Mouse (Mus musculus): ENCODE results near the gene Kpna4.

Gene Kpna4

DNA sequence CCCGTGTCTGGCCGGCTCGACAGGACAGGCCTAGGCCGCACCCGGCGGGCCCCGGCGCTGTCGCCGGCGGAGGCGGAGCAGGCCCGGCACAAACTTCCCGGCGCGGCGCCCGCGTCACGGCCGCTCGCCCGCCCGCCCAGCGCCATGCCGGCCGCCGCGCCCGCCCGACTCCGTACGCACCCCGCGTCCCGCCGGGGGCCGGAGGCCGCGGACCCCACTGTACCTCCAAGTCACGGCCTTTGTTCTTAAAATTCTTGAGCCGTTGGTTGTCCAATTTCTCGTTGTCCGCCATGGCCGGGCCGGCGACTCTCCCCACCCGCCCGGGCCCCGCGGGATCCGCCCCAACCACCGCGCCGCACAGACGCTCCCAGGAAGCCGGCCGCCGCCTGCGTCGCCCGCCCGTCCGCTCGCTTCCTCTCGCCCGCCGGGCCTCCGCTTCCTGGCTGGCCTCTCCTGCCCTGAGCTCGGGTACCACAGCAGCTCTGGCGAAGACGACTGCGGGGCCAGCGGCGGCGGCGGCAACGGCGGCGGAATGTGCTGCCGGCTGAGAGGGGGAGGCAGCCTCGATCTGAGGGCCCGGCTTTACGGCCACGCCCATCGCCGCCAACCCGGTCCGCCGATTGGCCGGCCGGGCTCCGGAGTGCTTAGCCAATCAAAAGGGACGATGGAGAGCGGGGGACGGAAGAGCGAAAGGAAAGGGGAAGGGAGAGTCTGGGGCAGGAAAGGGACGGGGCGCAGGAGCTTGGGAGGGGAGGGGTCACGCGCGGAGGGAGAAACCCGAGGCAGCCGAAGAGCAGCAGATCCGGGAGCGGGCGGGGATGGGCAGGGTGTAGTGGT lies at the start of gene Kpna4:
Gene Kpna4 (minus strand): TSS at position 605 of the 837 bp plus-strand sequence.
- in situ Hi-C loops (cut with MboI) = no loop called here

DNA sequence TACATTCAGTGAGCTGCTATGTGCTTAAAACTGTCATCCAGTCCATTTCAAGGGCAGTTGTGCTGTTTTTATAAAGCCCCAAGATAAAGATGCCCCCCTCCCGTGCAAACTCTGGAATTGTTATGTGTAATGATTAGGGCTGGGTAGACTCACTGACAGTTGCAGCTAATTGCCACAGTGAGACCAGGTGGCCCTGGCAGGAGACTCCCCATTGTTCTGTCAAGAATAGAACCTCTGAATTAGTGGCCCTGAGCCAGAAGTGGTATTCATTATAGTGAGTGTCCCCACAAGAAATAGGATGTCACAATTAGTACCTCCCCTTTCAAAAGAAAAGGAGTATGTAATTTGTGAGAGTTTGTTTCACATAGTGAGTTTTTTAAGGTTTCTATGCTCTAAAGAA lies 48.3 kb upstream of the Kpna4 start:
- in situ Hi-C loops (cut with MboI) = no loop called here

DNA sequence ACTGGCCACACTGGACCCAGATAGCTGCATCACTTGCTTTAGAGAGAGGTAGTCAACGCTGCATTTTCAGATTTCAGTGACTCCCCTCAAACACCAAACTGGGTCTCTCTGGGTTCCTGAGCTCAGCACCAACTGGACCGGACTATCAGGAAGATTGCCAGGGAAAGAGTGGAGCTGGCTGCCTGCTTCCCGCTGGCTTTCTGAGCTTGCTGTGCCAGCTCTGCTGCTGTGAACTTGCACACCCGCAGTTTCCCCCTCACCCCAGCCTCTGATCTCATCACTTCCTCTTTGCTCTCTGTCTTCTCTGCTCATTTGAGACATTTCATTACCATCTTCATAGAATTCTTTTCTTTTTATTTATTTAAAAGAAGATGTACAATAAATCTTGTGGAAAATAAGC lies 44.2 kb upstream of the Kpna4 start:
- in situ Hi-C loops (cut with MboI) = no loop called here

DNA sequence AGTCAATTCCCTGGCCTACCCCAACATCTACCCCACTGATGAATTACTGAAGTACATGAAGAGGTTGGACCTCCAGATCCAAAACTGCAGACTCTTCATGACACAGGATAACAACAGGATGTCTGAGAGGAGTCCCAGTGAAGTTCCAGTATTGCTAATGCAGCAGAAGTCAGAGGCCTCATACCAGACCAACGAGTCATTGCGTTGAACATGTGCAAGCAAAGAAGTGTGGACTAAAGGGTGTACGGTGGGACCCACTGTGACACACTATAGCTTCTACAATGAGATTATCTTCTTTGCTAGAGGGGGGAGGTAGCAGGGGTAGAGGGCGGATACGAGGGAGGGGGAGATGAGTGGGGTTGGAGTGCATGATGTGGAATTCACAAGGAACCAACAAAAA lies 42.9 kb upstream of the Kpna4 start:
- in situ Hi-C loops (cut with MboI) = no loop called here

DNA sequence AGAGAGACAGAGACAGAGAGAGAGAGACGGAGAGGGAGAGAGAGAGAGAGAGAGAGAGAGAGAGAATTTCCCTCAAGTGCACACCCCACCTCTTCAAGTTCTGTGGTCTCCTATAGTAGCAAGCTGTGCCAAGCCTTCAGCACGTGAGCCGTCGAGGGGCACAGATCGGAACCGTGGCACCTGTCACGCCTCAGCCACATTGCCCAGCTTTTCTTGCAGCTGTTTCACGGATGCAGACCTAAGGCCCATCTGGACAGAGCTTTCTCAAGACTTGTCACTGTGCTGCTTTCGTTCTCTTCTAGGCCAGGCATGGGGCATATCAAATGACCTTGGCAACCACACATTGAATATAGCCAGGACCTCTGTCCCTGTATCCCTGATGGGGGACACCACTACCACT lies 41.8 kb upstream of the Kpna4 start:
- in situ Hi-C loops (cut with MboI) = no loop called here

DNA sequence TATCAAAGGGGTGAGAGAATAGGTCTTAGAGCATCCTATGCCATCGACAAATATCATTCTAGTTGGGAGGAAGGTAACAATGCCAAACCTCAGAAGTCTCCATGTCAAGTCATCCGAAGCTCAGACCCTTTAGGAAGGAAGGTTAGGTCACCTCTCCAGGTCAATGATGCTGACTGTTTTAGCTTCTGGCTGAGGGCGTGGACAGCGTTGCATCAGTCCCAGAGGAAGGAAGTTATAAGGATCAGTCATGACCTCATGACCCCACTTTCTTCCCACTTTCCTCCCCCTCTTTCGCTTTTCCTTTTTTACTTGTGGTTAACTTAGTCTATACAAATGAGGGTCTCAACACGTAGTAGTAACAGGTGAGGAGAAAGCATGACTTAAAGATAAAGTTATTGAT lies 36.1 kb upstream of the Kpna4 start:
- in situ Hi-C loops (cut with MboI) = no loop called here

DNA sequence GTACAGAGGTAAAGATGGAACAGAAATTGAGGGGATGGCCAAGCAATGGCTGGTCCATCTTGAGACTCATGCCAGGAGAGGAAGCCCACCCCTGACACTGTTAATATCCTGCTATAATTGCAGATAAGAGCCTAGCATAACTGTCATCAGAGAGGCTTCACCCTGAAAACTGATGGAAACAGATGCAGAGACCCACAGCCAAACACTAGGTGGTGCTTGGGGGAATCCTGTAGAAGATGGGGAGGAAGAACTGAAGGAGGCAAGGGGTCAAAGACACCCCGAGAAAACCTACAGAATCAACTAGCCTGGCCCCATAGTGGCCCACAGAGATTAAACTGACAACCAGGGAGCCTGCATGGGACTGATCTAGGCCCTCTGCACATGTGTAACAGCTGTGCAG lies 33.5 kb upstream of the Kpna4 start:
- in situ Hi-C loops (cut with MboI) = no loop called here

DNA sequence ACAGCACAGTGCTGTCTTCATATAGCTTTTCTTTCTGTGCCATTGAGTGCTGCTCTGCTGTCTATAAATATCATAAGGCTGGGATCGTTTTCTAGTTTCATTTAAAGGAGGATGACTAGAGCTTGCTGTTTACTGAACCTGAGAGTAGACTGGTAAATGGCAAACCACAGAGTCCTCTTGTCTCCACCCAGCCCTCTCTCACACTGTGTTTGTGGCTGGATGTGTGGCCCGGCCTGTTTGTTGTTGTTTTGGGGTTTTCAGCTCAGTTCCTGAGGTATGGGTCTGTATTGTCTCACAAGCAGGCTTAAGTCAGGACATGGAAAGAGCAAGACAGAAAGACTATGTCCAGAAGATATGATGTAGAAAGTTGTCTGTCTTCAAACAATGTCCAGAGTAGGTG lies 32.6 kb upstream of the Kpna4 start:
- in situ Hi-C loops (cut with MboI) = no loop called here

DNA sequence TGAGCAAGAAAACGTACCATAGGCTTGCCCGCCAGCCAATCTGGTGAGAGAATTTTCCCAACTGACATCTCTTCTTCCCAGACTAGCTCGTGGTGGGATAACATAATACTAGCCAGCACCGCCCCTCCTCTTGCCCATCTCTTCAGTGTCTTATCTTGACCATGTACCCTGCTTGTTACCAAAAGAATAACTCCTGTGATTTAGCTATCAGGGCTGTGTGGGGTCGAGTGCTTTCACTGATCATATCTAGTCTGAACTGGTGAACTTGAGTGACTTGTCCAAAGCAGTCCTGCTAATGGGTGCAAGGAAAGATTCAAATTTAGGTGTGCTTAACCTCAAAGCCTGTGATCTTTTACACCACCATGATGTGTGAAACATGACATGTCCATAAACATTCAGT lies 31.0 kb upstream of the Kpna4 start:
- in situ Hi-C loops (cut with MboI) = no loop called here

DNA sequence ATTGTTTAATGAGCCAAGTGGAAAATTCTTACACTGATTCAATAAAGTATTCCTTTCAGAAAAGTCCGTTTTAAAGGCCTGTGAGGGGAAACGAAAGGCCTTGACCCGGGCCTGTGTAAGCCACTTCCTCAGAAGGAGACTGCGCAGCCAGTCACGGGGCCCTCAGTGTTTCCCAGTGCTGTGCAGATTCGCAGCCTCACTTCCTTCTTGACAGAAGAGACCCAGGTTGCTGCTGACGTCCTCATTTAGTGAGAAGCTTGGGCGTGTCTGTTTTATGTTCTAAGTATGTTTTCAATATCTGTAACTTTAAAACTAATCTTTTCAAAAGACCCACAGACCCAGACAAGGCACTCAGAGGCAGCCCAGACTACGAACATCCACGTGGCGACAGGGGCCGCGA lies 29.6 kb upstream of the Kpna4 start:
- in situ Hi-C loops (cut with MboI) = no loop called here

DNA sequence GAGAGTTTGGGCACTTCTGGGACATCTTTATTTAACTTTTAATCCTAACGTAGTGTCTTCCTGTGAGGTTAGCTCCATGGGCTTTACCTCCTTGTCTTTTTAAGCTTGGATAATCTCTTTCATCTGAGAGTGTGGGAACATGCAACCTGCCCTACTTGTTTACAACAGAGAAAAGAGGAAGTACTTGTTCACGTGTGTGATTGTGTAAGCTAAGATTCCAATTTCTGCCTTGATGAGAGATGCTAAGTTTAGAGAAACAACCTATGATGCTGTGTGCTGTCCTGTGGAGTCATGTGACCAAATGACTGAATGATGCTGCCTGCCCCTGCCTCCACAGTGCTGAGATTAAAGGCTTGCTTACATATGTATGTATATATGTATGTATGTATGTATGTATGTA lies 27.8 kb upstream of the Kpna4 start:
- in situ Hi-C loops (cut with MboI) = no loop called here

DNA sequence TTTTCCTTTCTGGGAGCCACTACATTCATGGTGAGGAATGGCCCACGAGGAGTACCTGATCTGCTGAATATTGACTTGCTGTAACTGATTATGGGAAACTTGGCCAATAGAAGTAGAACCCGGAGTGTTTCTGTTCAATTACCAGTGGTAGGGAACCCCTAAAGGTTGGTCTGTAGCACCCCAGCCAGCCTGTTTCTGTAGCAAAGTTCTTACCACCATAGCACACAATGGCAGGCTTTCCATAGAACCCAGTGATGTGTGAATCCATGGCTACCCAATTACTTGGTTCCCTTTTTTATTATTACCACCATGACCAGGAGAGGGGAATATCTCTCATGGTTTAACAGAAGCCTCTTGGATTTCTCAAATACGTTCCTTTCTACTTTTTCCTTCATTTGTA lies 24.0 kb upstream of the Kpna4 start:
- in situ Hi-C loops (cut with MboI) = no loop called here

DNA sequence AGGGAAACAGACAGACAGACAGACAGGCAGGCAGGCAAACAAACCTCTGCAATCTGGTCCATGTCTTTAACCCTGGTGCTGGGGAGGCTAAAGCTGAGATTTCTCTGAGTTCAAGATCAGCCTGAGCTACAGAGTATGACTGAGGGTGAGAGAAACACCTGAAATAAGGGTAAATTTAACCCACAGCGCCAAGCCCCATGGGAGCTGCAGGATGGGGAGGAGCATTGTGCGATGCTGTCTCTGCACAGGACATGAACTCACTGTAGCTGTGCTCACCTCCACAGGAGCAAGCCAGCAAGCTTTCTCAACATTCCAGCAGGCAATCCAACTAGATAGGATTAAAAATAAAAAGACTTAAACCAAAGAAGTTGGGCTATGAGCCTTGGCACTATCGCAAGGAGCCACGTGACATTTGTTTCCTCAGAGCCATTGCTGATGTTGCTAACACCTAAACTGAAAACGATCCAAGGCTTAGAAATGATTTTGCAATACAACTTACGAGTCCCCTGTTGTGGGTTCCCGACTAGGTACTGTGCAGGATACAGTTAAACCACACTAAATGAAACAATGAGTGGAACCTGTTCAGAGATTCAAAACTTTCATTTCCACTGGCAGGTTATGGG lies 15.6 kb upstream of the Kpna4 start:
- in situ Hi-C loops (cut with MboI) = no loop called here

DNA sequence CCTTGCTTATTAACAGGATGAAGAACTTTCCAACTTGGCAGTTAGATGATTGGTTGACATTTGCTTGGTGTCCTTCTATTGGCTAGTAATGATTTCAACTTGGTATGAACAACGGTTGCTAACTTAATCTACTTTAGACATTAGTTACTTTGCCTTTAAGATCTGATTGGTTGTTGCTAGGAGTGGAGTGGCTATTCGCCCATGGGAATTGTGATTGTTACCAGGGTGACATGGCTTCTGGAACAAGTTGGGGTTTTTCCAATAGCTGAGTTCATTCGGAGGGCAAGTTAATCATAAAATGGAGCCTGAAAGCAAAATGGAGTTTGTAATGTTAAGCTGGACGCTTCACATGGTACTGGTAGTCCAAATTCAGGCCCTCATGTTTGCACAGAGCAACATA lies 13.9 kb upstream of the Kpna4 start:
- in situ Hi-C loops (cut with MboI) = no loop called here

DNA sequence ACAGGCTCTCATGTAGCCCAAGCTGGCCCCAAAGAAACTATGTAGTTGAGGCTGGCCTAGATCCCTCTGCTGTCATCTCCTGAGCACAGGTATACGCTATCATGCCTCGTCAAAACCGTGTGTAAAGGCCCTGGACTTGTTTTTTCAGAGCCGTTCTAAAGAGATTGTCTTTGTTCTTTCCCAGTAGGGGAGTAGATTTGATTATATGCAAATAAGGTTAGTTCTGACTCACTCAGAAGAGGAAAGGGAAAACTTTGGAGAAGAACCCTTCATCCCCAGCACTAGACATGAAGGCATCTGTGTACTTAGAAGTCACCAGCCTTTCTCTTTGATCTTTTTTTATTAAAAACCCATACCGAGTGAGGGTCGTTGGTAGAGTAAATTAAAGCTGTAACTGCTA lies 9.1 kb upstream of the Kpna4 start:
- in situ Hi-C loops (cut with MboI) = no loop called here

DNA sequence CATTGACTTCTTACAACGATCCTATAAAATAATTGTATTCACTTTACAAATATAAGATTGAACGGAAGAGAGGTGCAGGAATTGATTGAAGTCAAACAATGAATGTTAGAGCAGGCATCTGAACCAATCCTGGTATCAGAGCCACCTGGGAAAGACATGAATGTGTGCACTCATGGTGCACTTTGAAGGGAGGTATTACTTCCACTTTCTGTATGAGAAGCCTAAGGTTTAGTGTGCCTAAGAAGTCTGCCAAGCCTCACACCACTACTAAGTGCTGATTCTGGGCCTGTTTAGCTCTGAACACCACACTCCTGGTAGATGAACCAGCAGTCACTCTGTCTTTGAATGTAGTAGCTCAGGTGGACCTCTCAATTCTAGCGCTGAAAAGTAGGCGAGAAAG lies 4.1 kb upstream of the Kpna4 start:
- in situ Hi-C loops (cut with MboI) = no loop called here

DNA sequence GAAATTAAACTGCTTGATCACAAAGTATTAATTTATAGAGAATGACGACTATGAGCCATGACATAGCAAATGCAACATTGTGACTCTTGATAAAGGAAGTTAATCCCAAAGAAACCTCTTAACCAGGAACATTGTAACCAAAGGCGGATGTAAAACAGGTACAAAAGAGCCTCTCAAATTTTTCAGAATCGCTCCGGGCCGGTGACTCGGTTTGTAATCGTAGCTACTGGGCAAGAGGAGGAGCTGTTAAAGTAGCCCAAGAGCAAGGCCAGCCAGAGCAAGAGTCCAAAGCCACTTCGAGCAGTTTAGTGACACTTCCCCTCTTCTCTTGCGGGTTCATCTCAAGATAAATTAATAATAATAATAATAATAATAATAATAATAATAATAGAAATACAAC lies 780 bp upstream of the Kpna4 start:
- in situ Hi-C loops (cut with MboI) = no loop called here

DNA sequence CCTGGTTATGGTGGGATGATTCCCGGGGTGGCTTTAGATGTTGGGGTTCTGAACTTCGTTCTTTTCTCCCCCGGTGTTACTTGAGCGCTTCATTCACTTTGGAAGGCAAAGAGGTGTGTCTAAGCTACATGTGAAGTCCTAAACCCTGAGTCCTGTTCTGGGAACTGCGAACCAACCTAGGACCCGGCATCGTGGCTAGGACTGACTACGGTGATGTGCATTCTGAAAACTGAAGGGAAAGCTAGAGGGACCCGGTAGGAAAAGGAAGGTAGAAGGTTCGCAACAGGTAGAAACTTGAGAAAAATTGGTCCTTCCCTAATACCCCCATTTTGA lies 399 bp upstream of the Kpna4 start:
- in situ Hi-C loops (cut with MboI) = no loop called here

DNA sequence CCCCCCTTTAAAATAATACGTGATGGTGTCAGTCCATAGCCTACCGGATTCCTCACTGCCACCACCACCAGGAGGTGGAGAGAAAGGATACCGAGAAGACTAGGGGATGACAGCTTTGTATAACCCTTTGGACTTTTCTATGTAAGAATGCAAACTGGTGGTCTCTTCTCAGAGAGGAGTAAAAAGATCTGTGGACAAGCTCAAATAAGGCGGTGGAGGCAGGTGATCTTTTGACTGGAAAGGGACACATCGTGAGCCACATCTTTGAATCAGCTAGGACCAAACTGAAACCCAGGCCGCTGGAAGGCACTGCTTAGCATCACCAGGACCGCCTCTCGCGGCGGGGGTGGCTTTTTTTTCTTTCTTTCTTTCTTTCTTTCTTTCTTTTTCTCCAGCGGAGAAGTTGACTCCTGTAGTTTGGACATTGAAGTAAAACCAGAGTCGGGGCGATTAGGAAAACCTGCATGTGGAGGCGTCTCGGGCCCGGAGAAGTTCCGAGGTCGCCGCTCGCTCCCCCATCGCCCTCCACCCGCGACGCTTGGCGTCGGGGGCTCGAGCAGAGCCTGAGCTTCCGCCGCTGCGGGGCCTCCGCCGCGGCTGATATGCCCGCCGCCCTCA lies 913 bp downstream of the Kpna4 start:
- in situ Hi-C loops (cut with MboI) = no loop called here

DNA sequence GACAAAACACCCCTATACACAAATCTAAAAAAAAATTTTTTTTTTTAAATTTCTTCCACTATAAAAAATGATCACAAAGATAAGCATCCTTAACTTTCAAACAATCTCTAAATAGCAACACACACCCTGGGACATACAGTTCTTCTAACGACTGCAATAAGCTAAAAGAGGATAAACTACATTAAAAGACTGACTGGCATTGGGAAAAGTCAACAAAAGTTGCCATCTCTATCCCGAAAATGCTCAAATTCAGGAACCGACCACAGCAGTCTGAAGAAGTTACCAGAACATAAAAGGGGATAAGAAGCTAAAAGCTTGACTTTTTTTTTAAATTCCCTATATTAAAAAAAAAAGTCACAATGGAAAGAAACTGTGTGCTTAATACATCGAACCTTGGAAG lies 1.5 kb downstream of the Kpna4 start:
- in situ Hi-C loops (cut with MboI) = no loop called here

DNA sequence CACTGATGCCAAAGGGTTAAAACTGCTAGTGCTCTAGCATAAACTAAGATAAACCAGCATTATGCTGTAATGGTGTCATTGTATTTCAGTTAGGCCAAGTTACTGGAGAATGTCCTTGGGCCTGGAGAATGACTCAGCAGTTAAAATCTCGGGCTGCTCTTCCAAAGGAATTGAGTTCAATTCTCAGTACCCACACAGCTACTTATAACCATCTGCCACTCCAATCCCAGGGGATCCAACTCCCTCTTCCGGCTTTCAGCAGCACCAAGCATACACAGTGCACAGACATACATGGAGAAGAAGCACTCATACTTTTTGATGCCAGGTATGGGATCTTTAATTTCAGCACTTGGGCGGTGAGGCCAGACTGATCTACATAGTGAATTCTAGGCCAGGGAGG lies 8.1 kb downstream of the Kpna4 start:
- in situ Hi-C loops (cut with MboI) = no loop called here

DNA sequence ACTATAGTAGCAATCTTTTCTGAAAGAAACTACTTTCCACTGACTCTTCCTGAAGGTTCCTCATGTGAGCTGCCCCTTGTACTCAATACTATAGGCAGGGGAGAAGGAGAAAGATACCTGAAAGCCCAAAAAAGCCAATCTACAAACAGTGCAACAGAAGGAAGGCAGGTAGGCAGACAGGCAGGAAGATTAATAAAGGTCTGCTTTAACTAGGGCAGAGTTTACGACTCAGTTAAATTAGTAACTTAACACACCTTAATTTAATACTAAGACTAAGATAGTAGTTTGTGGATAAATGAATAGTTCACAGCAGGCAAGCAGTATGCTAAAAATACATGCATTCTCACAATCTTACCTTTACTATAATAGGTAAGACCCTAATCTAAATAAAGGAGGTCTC lies 12.2 kb downstream of the Kpna4 start:
- in situ Hi-C loops (cut with MboI) = no loop called here

DNA sequence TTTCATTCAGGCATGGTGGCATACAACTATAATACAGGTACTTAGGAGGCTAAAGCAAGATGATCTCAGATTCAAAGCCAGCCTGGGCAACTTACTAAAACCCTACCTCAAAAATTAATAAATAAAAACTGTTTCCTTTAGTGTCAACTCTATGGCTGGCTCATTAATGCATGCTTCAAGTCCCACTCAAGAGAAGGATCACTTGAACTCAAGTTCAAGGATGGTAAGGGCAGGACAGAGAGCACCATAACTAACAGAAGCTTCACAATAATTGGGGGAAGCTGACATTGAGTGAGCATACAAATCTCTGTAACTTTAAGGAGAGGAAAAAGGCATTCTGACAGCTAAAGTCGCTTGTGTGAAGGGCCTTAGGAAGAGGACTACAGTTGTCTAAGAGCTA lies 13.0 kb downstream of the Kpna4 start:
- in situ Hi-C loops (cut with MboI) = no loop called here

DNA sequence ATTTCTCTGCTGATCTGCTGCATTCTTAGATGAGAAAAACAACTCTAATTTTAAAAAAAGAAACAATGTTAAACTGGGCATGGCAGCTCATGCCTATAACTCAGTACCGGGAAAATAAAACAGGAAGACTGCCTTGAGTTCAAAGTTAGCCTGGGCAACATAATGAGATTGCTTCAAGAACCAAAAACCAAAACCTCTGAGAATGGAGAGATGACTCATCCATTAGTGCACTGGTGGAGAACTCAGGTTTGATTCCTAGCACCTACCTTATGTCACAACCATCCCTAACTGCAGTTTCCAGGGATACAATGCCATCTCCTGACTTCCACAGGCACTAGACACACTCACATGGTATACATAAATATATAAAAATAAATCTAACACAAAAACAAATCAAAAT lies 17.8 kb downstream of the Kpna4 start:
- in situ Hi-C loops (cut with MboI) = no loop called here

Measured in mature B cell (primary cell).